Mouse (Mus musculus) liver, postnatal 0 days (tissue): ENCODE results near the gene Slc25a34.

Experiments used
- CTCF ChIP-seq: sonication (generic); IDR thresholded peaks from 2 replicates; pipeline ENCODE4 v1.5.1; 2016; ENCODE audit warnings: antibody characterized with exemption, low read depth
- EP300 ChIP-seq: IDR thresholded peaks from 2 replicates; pipeline ENCODE4 v1.6.1; 2016; ENCODE audit warnings: antibody characterized with exemption, low read depth, mild to moderate bottlenecking

DNA sequence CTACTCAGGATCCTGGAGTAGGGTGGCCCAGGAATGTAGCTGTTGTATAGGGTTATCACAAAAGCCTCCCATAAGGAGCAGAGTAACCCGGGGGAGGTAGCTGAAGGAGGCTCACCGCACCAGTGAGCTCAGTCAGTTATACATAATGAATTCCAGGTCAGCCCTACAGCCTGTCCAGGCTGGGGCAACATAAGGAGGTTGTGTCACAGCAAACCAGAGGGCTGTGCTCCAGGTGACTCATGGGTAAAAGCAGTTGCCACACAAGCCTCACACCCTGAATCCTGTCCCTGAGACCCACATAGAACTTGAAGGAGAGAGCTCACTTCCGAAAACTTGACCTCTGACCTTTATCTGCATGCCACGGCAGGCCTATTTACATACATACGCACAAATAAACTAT is 54.7 kb downstream of the Slc25a34 start:
- no peak for TF ChIP-seq CTCF
- no peak for TF ChIP-seq EP300
